Mouse (Mus musculus): ENCODE measurements at regions not wholly inside any gene's neighbourhood (a gene's known extent, or its start where the extent isn't known, plus 50 kb on each side); places are given as distances from the start of the nearest gene placed in this dataset.

DNA sequence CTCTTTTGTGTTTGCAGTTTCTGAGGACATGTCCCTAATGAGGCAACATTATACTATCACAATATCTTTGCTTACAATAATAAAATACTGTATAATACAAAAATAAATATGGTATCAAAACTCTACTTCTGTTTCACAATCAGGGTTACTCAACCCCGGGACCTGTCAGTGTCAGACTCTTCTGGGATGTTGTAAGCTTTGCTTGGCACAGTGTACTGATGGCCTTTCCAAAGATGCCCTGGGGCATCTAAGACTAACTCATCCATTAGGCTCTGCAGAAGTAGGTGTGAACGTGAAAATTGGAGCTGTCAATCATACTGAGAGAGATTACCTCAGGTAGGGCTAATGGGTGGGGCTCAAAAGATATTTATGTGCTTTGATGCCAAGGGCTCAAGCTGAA, 249.0 kb downstream of the Gm5447 start:
- no peak for DNase-seq (ENCODE audit: low read depth, low spot score)

DNA sequence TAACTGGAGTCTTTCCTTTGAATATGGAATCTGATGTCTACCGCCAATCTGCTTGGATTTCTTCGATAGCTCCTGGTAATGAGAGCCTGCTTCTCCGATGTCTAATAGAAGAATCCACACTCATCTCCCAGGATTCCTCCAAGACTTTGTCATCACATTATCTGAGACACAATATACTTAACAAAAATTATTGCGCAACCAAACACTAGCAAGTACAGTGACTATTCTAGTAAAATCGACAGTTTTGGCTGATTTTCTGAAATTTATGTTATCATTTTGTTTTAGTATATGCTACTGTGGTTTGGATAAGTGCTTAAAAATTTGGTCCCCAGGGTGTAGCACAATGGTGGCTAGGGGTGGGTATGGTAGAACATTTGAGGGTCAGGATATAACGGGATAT, 266.5 kb downstream of the Gm5447 start:
- DNase-seq (ENCODE audit: low read depth, low spot score): no peak

DNA sequence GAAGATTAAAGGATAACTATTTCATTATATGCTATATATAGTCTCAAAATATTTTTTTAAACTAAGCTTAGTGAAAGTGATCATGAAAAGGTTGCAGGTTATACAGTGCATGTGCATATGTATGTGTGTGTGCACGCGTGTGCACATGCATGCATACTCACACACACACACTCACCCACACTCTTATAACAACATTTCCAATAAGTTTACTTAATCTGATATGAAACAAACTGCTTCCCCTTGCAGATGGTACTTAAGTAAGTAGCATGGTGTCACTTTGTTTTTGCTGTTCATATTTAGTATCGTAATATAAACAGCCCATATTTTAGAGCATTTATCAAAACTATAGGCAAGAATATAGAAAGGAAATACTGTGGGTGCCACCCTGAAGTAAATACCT, 275.0 kb downstream of the Gm5447 start:
- no peak for DNase-seq (ENCODE audit: low read depth, low spot score)

DNA sequence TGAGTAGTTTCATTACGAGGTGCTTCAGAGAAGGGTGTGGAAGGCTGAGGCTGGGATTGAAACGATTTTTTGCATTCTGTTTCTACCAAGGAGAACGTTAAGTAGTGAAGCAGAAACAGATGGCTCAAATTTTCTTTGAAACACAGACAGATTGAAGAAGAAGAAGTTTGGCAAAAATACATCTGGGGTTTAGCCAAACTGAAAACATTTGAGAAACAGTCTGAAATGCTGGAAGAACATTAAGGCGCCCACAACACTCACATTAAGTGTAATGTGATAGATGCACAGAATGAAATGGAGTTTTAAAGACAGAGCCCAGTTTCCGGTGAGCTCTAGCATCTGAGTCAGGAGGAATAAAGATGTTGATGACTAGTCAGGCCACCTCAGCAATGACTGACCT, 275.5 kb downstream of the Gm5447 start:
- DNase-seq (ENCODE audit: low read depth, low spot score): no peak

DNA sequence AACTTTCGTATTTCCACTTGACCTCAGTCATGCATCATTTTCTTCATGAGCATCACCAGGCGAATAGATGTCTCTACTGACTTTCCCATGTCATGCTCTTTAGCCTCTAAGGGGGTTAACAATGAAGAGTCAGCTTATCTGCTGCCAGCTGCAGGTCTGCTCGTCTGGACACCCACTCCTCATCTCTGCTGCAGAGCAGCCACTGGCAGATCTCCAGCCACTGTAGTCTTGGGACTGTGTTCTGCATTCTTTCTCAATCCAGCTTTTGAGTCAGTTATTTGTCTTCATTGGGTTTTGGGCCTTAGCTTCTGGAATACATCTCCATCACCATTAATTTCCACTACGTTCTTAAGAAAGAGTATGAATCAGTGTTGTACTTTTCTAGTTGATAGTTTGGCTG, 280.0 kb downstream of the Gm5447 start:
- no peak for DNase-seq (ENCODE audit: low read depth, low spot score)

DNA sequence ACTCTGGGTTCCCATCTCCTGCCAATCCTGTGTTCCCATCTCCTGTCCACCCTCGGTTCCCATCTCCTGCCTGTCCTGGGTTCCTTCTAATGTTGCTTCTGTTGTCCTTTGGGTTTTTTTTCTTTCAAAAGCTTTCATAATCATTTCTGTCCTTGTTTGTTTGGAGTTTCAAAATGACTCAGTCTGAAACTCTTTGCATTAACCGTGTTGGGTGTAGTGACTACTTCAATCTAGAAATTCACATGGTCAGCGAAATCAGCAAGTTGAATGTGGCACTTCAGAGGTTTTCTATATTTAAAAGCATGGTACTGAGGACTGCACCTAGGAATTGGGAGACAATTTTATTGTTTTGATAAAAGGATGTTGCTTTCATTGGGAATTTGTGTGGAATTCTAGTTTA, 280.7 kb downstream of the Gm5447 start:
- no peak for DNase-seq (ENCODE audit: low read depth, low spot score)

DNA sequence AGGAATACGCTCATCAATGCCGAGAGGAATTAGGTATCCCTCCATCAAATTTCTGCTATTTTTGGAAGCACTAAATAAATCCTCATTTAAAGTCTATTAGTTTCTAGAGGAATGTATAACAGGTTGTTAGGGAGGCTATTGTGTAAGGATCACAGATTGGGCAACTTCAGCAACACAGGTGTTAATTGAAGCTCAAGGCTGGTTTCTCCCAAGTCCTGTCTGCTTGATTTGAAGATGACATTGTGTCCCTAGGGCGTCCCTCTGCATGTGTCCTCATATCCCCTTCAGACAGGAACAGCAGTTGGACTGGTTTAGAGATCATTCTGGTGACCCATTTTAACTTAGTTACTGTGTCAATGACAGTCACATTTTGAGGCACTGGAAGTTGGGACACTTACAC, 281.5 kb downstream of the Gm5447 start:
- DNase-seq (ENCODE audit: low read depth, low spot score): no peak

DNA sequence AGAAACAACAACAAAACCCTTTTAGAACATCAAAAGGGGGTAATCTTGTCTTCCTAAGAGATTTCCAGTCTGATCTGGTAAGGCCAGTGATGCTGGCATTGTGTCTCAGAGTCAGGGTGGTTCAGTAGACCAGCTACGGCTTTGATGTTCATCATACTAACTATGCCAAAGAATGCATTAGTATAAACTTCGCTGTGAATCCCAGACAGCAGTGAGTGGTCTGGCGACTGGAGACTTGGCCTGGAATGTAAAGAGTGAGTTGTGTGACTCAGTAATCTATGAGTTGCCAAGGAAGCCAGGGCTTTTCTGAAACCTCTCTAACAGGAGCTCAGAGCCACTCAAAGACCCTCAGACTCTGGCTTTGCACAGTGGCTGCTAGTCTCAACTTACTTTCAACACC, 288.1 kb upstream of the Foxq1 start:
- DNase-seq (ENCODE audit: low read depth, low spot score): no peak

DNA sequence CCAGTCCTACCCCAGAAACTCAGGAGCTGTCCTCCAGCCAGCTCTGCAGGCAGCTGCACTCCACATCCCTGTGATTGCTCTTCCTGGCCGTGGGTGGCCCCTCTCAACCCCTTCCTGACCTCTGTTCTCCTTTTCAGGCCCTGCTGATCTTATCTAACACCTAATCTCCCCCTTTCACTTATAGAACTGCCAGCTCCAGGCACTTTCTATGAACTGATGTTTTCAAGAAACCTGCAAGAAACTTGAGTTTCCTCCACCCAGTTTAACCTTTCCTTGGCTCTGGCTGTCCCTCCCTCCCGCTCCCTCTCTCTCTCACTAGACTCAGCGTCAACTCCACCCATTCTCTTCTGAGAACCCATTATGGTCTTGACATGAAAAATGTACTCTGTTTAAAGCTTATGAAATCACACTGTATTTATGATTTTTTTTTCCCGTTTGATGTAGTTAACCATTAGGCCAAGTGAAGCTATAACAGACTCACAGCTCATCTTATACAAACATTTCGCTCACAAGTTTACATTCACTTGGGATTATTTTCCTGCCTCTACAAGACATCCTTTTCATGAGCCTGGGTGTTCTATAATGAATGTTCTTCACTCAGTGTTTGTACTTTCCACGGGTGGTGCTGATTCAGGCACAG, 279.8 kb upstream of the Foxq1 start:
- no peak for DNase-seq (ENCODE audit: low read depth, low spot score)

DNA sequence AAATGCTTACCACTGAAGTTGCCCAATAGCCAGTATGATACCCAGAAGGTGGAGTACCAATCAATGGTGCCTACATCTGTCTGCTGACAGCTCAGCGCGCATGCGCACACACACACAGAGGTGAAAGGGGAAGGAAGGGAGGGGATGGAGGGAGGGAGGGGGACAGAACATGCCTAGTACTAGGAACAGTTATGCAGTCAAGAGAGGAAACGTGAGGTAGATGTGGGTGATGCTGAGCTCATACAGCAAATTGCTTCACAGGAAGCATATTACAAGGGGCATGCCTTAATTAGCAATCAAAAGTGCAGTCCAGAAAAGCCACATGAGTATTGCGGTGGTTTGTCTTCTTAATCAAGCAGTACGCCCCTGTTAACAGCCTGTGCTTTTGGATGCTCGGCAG, 265.3 kb upstream of the Foxq1 start:
- DNase-seq (ENCODE audit: low read depth, low spot score): no peak

DNA sequence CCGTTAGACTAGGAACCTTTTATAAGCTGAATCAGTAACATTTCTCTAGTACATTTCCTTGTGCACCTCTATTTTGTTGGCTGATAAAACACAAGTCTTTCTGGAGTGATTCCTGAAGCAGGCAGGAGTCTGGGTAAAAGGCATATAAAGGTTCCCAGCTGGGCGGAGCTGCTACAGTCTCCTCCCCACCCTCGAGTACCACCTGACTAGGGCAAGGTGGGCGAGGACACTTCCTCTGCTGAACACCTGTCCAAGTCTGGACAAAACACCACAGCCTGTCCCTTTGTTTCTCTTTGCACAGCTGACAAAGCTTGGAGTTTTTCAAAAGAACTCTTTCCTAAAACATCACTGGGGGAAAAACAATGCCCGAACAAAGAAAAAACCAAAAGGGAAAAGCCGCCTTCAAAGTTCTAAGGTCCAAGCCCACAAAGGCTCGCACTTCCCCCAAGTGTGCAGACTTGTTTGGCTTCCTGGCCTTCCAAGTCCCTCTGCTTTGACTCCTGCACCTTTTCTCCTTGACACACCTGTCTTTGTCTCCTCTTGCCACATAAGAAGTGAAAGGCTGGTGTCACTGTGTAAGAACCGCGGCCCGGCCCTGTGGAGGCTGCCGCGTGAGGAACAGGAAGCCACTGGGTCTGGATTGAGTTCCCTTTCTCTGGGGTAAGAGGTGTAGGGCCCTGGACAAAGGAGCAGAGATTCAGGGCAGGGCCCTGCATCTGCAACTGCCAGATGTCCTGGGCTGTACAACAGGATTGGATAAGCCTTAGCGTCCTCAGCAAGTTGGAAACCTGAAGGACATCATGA, 263.1 kb upstream of the Foxq1 start:
- no peak for DNase-seq (ENCODE audit: low read depth, low spot score)

DNA sequence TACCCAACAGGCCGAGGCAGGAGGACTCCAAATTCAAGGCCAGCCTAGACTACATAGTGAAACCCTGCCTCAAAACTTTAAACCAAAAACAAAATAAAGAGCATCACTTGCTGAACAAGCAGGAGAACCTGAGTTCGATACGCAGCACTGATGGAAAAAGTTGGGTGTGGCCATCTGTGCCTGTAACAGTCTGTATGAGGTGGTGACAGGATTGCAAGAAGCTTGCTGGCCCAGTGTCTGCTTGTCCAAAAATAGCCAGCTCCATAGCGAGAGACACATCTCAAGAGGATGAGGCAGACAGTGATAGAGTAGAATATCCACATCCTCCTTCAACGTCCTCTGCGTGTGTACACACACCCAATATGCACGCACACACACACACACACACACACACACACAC, 261.9 kb upstream of the Foxq1 start:
- no peak for DNase-seq (ENCODE audit: low read depth, low spot score)

DNA sequence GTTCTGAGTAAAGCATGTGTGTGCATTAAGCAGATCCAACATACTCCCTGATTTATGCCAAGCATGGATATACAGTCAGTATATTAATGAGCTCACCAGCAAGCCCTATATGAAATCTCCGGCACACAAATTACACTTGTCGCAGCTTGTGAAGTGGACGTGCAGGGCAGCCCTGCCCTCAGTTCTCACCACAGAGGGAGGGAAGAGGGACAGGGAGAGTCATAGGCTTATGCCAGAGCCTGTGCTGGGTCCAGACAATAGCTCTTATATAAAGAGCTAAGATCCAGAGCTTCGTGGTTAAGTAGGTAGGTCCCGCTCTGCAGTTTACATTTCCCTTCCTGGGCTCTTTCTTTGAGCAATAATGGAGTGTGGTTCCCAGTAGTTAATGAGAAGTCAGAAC, 252.7 kb upstream of the Foxq1 start:
- DNase-seq (ENCODE audit: low read depth, low spot score): no peak

DNA sequence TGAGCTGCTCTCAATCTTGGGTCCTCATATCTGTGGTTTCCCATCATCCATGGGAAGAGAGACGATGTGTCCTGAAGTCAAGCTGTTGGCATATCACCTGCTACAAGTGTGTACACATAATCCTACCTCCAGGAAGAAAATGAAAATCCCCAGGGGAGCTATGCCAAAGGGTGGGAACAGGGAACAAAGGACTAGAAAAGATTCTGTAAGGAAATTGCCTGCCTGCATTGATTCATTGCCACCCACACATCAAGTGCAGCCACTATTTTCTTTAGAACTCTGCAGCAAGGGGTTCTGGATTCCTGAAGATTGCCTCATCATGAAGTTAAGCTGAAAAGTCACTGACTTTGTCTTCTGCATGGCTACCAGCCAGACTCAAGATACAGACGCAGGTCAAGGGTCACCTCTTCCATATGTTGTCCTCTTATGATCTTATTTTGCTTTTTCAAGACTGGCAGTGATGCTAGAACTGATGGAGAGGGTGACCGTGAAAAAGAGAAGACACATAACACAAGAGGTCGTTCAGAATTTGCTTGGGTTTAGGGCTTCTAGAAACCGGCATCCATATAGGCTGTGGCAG, 251.6 kb upstream of the Foxq1 start:
- no peak for DNase-seq (ENCODE audit: low read depth, low spot score)

DNA sequence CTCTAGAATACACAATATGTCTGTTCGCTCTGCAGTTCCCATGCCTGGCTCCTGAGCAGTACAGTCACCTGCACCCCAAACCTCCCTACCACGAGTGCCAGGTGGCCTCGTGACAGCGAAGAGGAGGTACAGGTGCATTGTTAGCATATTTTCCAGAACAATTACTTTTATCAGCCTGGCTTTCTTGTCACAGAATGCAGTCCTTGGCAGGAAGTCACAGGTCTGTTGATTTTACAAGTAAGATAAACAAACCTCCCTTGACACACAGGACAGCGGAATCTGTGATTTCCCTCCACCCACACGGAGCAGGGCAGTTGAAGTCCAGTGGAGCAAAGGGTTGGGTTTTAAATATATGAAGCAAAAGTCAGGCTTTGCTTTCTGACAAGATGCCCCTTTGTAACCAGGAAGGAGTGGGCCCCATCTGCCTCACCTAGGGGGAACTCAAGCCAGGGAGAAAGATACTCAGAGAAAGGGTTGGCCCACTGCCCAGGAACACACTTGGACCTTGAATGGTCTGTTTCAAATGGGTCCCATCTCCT, 246.8 kb upstream of the Foxq1 start:
- no peak for DNase-seq (ENCODE audit: low read depth, low spot score)

DNA sequence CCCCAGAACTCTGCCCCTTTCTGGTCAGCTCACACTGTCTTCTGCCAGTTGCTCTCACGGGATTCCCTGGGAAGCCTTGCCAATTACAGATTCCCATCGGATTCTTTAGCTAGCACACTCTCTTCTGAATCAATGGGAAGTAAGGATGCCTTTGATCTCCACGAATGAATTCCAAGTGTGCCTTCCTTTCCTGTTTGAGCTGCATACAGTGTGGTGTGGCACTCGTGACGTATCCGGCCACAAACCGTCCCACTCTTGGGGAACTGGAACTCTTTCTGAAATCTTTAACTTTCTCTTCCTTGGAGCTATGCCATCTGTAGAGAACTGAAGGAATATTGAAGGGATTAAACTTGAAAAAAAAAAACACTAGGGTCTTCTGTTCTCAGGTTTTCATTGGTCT, 243.2 kb upstream of the Foxq1 start:
- no peak for DNase-seq (ENCODE audit: low read depth, low spot score)

DNA sequence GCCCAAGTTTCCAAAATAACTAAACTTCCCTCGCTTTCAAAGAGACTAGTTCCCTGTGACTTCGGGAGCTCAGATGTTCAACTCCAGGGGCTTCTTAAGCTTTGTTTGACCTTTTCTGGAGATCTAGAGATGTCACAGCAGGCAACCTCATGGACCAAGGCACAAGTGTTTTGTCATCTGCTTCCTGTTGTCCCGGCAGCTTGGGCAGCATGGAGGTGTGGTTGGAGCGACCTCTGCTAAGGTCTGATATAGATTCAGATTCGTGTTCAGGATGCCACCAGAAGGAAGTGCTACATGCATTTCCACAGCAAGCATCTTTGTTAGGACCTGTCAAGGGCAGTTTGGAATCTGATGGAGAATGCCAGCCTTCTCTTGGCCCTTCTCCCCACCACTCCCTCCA, 242.1 kb upstream of the Foxq1 start:
- DNase-seq (ENCODE audit: low read depth, low spot score): no peak

DNA sequence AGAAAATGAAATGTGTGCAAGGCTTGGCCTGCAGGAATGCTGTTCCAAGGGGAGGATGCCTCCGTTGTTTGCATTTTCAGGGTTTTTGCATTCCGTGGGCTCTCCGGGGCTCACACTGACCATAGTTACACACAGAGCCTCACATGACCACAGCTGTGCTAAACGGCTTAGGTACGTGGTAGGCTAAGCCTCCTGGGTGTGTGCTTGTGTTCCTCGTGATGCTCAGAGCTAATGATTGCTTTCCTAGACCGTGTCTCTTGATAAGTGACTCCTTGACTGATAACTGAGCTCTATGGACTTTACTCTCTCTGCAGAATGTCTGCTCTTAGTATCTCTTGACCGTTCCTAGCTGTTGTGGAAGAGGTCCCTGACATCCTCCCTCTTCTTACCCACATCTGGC, 238.9 kb upstream of the Foxq1 start:
- no peak for DNase-seq (ENCODE audit: low read depth, low spot score)

DNA sequence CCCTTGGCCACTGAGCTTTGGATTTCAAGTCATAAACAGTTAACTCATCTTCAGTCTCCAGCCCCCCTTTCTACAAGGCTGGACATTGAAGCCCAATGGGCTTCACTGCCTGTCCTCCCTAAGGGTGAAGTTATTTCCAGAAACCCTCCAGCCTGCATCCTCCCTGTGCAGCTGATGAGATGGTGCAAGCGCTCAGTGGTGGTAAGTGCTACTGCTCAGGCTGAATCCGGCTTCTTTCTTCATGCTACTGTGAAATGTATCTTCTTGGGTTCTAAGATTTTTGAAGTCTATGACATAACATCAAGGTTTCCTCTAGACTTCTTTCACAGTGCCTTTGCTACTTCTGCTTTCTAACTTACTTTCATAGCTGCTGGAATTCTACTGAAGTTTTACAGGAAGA, 237.9 kb upstream of the Foxq1 start:
- no peak for DNase-seq (ENCODE audit: low read depth, low spot score)

DNA sequence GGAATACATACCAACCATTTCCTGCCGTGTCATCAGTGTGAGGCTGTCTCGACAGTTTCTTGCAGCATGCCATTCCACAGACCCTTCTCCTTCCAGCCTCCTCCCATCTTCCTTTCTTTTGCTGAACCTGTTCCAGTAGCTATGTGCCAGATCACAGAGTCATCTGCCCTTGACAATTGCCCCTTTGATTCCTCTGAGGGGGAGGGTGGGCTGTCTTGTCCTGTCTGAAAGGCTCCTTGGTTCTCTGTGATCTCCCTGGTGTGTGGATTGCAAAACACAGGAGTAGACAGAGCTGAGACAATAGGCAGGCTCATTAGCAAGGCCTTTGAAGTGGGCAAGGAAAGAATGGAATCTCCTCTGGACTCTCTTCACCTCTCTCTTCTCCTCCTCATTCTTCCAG, 234.5 kb upstream of the Foxq1 start:
- DNase-seq (ENCODE audit: low read depth, low spot score): no peak

DNA sequence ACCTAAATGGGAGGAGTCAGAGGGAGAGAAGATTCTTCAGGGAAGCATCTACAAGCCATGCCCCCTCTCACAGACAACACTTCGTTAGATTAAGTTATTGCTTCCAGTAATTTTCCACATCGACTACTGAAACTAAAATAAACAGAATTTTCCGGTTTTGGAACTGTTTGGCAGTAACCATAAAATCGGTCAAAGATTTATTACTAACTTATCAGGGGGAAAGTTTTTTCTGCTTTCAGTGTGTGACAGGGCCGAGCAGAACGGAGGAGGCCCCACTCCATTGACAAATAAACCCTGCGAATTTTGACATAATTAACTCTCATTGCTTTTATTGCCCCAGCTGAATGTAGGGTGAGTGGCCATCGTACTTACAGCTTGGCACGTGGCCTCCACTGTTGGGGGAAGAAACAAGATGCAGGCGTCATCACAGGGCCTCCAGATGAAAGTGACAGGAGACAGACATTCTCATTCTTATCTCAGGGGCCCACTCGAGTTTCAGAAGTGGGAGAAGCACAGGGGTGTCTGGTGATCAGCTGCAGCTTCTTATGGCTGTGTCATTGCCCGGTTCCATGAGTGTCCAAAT, 229.6 kb upstream of the Foxq1 start:
- DNase-seq (ENCODE audit: low read depth, low spot score): no peak

DNA sequence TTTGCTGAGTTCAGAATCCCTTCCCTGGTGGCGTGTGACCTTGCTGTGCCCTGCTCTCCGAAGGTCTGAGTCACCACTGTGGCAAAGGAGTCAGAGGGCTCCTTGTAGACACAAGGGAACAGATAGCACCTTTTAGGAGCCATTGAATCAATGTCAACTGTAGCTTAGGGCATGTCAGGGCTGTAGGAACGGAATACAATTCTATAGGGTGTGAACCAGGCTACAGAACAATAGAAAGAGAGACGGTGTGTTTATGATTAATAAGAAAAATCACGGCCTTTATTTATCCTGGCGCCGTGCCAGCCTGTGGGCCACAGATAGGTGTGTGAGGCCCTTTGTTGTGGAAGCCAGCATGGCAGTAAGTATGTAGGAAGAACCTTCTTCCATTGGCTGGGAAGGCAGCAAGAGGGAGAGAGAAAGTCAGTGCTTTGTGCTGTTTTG, 228.4 kb upstream of the Foxq1 start:
- no peak for DNase-seq (ENCODE audit: low read depth, low spot score)

DNA sequence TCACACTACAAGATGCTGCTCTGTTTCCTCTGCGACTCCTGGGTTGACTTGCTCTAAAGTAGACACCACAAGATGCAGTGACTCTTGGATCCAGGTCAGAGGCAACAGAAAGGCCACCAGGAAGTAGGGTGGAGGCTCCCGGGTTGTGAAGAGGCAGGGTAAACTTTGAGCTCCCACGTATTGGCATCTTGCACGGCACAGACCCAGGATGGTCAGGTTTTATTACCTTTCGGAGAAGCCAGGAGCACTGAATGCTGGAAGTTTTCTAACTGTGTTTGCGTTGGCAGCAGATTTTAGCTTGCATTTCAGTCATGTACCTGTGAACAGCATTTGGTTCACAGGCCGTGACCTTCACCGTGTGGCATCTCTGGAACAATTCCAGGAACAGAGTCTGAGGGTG, 227.2 kb upstream of the Foxq1 start:
- DNase-seq (ENCODE audit: low read depth, low spot score): no peak

Data from mesoderm, embryonic 11.5 days (tissue).